Mouse (Mus musculus) thymus, postnatal 0 days (tissue): ENCODE measurements at regions not wholly inside any gene's neighbourhood (a gene's known extent, or its start where the extent isn't known, plus 50 kb on each side); places are given as distances from the start of the nearest gene placed in this dataset.
A peak's percentile ranks its signal among the peaks of the same experiment; 100 is the strongest.

Experiments used
- DNase-seq: peaks from one replicate; pipeline ENCODE4 v3.0.0-alpha.2; 2015; ENCODE audit warnings: low spot score

DNA sequence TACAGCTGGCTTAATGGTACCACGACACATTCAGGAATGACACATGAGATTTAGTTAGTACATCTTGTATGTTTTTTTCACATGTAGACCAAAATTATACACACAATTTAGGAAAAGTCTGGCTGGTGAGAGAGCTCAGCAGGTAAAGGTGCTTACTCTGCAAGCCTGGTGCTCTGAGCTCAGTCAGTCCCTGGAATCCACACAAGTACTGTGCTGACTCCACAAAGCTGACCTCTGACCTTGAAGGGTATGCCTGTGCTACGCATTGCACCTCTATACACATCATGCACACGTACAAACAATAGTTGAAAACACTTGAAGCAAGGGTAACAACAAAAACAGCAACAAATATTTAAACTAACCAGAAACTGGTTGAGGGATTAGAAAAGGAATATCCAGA lies 96.5 kb downstream of the Foxb1 start:
- DNase-seq, result no peak

DNA sequence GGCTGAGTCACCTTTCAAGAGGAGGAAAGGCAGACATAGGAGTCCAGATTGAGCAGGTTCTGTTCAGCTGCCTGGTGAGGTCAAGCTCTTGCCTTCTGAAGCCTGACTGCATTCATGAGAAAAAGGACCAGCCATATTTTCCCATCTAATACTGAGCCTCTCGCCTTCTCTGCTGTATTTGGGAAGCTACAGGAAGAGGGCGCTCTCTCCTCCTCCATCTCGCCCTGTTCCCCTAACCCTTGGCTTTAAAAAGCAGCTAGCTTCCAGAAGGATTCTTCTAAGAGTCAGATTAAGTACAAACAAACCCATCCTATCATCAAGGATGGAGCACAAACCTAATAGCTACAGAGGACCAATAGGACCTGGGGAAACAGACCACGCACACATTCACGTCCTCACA lies 98.3 kb downstream of the Foxb1 start:
- peak; percentile 35 for DNase-seq

DNA sequence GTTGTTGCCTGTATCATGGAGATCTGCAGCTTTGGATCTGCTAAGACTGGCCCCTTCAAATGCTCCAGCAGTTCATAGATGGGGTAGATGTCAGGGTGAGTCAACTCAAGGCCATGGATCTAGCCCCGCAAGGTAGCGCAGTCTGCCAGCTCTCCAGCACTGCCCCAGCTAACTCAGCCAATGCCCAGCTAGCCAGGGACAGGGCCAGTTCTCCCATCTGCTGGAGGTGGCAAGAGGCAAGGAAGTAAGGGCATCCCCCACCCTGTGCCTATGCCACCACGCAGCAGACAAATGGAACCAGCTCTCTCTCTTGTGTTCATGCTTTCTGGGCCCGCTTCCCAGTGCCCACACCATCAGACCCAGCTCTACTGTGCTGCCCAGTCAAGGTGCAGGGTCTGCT lies 102.5 kb downstream of the Foxb1 start:
- DNase-seq, result no peak

DNA sequence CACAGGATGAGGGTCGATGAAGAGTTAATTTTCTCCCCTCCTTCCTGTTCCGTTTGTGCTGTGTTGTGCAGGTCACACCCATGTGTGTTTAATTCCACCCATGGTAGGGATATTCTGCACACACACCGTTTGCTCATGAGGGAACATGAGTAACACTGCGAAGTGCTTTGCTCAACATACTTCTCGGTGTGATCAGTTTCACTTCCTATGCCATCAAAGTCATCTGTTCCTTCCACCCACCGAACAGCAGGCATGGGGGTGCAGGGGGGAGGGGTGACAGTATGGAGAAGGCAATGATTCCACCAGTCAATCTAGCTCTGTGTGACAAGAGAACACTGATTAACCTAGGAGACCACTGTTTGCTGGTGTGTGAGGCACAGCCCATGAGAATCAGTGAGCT lies 104.7 kb downstream of the Foxb1 start:
- DNase-seq, result no peak

DNA sequence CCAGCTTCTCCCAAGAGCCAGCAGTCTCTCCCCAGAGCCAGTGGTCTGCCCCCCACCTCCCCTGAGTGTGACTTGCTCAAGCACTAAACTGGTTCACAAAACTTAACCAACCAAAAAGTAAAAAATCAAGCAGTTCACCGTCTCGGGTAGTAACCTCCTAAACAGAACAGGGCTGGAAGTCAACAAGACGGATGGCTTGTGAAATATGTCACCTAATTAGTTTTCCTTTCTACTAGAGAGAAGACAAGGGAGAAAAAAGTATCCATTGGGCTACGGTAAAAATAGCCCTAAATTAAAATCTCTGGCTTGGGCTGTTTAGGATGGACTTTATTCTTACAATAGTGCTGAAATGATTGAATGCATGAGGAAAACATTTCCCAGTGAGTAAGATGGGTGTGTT lies 108.6 kb downstream of the Foxb1 start:
- no peak for DNase-seq

DNA sequence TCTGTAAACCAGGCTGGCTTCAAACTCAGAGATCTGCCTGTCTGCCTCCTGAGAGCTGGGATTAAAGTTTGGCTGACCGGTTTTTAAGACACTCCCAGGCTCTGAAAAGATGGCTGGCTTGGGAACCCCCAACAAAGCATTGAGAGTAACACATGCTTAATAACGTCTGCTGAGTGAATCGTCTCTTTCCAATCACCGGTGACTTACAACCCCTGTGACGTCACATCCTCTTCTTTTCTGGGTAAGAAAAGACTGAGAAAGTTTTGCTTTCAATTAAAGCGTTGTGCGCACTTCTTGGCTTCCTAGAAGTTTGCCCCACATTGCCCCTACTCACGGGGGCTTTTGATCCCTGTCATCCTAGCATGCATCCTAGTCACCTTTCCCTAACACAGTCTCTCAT lies 109.1 kb downstream of the Foxb1 start:
- no peak for DNase-seq

DNA sequence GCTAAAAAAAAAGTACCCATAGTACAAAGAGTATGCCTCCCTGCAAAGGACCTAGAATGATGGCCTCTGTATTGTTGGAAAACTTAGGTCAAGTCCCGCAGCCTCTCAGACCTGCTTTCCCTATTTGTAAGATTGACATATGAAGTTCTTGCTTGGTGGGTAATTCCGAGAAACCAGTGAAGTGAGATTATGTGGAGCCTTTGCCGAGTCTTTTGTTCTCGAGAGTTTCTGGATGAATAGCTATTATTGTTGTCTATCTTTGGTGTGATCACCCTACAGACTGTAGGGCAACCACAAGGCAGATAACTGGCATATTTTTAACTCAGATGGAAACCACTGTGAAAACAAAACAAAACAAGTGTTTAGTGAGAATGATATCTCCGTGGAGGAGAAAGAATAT lies 118.1 kb downstream of the Foxb1 start:
- DNase-seq, result no peak

DNA sequence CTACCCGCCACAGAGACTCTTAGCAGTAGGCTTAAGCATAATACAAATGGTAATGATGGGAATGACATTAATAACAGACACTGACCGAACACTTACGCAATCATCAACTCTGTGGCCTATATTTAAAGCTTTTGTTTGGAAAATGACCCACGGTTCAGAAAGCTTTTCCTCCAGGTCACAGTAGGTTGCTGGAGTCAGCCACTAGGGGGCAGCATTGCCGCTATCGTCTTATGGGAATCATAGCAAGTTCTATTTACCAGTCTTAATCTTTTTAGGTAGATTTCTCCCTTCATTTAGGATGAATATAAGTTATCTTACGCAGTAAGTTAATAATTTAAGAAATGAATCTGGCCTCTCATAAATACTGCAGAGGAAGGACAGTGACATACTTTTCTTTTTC lies 137.4 kb downstream of the Foxb1 start:
- DNase-seq, result peak; percentile 78

DNA sequence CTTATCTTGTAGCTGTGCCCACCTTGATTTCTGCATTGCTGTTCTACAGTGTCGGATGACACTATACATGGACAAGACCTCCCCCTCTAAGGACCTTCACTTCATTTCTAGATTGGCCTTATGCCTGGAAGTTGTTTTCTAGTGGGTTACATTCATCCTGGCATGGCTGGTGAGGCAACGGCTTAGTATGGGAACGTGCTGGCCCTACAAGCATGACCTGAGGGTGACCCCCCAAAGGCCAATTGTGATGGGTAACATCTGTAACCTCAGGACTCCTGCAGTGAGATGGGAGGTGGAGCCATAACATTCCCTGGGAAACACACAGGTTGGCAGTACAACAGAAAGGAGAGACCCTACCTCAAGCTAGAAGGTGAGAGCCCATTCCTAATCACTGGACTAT lies 139.7 kb downstream of the Foxb1 start:
- no peak for DNase-seq

DNA sequence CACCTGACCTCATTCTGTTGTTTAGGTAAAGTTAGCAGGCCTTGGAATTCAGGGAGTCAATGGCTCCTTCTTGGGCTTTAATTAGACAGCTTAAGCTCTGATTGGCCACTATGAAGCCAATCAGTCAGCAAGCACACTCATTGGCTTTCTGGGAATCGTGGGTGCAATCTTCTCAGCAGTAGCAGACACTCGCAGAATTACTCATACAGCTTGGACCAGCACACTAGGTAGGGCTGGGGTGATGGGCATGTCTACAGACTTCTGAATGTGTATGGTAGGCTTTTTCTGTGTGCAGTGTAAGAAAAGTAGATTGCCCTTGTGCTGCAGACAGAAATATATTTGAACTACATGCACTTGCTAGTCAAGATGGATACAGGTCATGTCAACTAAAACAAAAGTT lies 143.4 kb downstream of the Foxb1 start:
- DNase-seq, result no peak

DNA sequence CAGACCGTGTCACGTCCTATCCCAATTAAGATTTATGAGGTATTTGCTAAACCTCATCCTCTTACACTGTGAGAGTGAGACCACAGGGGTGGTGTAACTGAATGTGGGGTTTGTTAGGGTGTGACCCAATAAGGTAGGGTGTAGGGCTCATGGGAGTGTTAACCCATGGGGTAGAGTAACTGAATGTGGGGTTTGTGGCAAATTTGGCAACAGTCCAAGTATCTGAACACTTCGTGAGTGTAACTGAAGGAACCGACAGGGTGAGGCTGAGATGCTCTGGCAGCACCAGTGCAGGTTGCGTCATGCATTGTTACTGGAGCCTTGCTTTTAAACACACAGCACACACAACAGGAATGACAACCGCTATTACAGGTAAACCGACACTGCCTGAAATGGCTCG lies 144.1 kb downstream of the Anxa2 start:
- no peak for DNase-seq

DNA sequence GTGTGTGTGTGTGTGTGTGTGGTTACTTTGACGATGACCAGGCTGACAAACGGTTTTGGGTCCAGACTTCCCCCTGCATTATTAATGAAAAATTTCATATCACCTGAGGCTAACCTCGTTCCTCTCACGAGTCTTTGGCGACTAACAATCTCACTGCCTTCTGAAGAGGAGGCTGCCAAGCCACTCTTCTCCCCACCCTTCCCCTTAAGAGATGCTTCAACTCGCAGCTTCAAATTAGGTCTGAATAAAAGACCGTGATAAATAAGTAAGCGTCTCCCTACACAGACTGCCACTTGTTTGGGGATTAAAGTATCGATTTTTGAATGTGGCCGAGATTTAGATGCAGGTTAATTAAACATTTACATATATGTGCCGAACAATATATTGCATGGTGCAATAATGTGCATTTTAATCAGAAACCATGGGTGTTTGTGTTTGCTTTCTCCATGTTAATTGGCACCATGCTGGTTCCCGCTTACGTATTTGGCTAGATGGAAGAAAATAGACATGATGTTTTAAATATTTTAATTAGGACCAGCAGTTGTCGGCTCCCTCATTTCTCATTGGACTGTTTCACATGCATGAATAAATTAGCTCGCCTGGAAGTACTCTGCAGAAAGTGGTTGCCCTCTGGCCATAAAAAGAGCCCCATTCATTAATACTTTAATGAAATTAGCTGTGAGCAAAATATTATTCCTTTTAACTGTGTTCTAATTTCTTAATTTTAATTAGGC lies 139.1 kb downstream of the Anxa2 start:
- no peak for DNase-seq

DNA sequence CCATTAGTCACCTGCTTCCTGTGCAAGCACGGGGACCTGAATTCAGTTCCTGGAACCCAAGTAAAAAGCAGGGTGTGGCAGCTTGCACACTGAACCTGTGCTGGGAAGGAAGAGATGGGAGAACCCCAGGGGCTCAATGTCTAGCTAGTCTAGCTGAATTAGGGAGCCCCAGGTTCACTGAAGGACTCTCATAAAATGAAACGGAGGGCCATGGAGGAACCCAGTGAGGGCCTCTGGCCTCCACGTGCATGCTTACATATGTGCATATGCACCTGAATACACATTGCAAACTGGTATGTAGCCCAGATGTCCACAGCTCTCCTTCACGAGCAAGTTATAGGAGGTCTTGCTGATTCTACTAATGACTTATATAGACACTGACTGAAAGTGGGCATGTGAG lies 135.4 kb downstream of the Anxa2 start:
- no peak for DNase-seq

DNA sequence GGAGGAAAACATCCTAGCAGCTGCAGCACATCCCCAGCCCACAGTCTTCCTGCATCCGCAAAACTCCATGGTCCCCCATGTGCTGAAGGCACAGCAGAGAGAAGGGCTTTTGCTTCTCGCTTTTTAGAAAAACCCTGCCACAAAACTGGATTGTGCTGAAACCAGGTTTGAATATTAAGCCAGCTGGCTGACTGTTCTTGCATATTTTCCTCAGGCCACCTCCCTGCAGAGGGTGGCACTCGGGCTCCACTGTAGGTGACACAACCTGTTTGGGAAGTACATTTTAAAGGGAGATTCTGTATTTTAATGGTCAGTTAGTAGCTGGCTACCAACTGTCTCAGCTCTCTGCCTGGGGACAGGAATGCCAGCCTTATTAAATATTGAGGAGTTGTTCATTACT lies 133.7 kb downstream of the Anxa2 start:
- no peak for DNase-seq

DNA sequence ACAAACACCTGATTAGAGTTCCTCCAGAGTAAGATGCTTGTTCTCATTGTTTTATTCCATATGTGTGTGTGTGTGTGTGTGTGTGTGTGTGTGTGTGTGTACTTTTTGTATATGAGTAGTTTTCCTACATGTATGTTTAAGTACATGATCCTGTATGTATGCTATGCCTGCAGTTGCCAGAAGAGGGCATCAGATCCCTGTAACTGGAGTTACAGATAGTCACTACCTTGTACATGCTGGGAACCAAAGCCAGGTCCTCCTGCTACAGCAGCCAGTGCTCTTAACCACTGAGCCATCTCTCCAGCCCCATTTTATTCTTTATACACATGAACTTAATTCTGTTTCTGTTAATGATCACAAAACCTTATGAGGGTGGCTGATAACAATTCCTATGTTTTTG lies 127.8 kb downstream of the Anxa2 start:
- DNase-seq, result peak; percentile 3

DNA sequence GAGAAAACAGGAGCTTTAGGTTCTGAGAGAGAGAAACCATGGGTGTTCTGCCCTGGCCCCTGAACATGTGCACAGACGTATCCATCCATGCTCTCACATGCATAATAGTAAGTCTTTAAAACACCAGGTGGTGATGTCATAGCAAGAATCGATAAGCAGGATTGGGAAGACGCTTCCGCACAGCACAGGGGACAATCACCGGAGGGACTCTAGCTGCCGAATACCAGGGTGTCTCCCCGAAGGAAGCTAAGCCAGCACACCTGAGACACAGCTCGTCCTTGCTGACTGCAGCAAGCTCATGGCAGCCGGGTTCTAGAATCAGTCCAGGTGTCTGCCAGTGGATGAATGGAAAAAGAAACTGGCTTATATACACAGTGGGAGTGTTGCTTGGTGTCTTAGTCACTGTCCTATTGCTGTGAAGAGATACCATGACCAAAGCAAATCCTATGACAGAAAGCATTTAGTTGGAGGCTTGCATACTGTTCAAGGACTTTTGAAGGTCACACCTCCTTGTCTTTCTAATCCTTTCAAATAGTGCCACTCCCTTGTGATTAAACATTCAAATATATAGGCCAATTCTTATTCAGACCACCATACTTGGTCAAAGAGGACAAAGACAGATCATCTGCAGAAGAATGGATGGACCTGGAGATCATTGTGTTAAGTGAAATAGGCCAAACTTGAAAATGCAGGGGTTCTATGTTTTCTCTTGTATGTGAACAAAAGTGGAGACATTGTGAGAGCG lies 124.4 kb downstream of the Anxa2 start:
- DNase-seq, result no peak

DNA sequence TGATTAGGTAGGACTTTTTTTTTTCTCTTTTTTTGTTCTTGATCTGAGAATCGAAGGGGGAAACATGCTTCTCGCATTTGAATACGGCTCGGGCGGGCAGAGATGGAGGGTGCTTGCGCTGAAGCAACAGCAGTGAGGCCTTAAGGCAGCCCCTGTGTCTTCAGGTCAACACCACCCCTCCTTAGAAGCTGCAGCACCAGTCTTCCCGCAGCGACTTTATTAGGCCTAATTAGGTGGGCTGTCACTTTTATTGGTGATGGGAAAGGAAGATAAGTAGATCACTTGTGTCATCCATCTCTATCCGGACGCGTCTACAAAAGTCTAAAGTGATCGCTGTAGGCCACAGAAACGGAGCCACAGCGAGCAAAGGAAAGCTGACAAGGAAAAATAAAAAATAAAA lies 122.0 kb downstream of the Anxa2 start:
- no peak for DNase-seq

DNA sequence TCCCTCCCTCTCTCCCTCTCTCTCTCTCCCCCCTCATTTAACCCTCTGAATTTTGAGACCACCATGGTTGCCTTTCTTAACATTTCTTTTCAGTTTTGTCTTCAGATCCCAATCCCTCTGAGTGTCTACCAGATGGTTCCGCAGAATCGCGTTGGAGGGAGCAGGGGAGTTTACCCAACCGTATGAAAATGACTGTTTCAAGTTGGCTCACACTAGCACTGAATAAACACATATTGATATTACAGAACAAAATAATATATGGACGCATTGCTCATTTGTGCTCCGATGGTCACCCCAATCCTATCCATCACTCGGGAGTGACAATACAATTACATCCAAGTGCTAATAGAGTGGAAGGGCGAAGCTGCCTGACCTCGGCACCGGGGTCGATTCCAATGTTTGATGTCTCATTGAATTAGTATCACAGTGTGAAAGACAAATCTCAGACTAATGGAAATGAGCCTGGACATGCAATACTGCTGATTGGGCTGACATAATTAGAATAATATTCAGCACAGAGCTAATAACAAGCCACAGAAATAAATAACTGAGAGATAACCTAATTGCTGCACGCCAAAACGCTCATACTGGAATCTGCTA lies 115.3 kb downstream of the Anxa2 start:
- DNase-seq, result no peak

DNA sequence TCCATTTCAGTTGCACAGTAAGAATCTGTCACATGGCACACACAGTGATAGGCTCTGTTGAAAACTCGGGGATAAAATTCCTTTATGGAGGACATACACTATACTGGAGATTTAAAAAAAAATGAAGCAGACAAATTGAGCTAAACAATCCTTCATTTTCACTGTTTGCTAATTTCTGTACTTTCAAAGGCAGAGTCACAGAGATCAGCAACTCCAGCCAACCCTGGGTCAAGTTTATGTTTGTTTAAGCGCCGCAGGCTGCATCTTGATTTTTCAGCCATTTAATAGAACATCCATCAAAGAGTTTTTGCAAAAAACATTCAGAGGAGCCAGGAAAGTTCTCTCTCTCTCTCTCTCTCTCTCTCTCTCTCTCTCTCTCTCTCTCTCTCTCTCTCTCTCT lies 114.8 kb downstream of the Anxa2 start:
- DNase-seq, result no peak

DNA sequence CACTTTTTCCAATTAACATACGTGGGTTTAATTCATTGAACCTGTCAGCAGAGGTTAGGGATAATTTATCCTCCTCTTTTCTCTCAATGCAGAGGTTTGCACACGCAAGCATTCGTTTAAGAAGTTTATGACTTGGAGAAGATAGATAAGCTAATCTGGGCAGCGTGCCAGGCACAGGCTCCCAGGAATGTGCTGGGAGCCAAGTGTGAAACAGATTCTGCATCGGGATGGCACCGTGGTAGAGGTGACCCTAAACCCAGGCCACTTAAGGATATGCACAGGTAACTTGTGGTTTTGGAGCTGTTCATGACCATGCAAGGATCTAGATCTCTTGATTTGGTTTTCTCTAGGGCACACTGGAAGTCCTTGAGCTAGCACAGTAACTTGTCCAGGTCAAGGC lies 113.6 kb downstream of the Anxa2 start:
- DNase-seq, result no peak

DNA sequence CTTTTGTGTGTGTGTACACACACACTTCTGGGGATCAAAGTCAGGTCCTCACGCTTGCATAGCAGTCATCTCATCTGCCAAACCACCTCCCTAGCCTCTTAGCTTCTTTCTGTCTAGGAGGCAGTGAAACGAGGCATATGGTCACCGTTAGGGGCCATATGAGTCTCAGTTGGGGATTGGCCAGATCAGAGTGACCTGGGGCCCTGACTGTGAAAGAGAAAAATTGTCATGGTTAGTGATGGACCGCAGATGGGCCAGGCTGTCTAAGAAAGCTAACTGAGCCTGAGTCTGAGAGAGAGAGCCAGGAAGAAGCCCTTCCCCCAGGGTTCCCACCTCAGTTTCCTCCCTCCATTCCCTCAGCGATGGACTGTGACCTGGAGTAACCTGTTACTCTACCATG lies 89.8 kb downstream of the Anxa2 start:
- no peak for DNase-seq
